Mouse (Mus musculus): ENCODE results near the gene Arhgef39. TPM values are rescaled to one million over a fixed set of nuclear protein-coding genes. Genes with fewer than 3 reads are reported as not detected.

Arhgef39 gene
- polyA plus RNA-seq, 1 experiment = 12.7 TPM

GRCm38 (mm10) chr4:43483535-43484091 lies 15.9 kb downstream of the Arhgef39 start, which contains the start of gene Sit1:
Gene Sit1, minus strand, starts transcription at chr4:43483734.
- H3K4me1 ChIP-seq (ENCODE audit: control insufficient read depth, insufficient read depth, insufficient read length) = peaks cover 27% of the 10 kb centered on the region; the same call in 1 of the 2 replicates
- 26% methylated on average over 12 of the region's 12 CpGs for WGBS
- no peaks in the 10 kb centered on the region for H3K27me3 ChIP-seq (ENCODE audit: control insufficient read depth, insufficient read depth, low read length)
- no peaks in the 10 kb centered on the region for H3K36me3 ChIP-seq (ENCODE audit: control insufficient read depth, insufficient read depth, low read length)
- DNase-seq (ENCODE audit: low read depth in 1 of 2, low spot score in 2 of 2) = peak in 1 of 2 experiments; percentile 40
- peak within 1 kb of the TSS; percentile 63 for H3K27ac ChIP-seq (ENCODE audit: insufficient read depth, low read length)
- peak within 1 kb of the TSS; percentile 52 for H3K4me3 ChIP-seq (ENCODE audit: extremely low read depth, insufficient read depth, insufficient read length)
- TF ChIP-seq POLR2A (IDR thresholded peaks at IDR 0.05; ENCODE audit: low read depth, low read length) (no peak), CTCF (IDR thresholded peaks at IDR 0.05; ENCODE audit: extremely low read depth, insufficient read depth, insufficient read length, insufficient replicate concordance) (no peak)

DNA sequence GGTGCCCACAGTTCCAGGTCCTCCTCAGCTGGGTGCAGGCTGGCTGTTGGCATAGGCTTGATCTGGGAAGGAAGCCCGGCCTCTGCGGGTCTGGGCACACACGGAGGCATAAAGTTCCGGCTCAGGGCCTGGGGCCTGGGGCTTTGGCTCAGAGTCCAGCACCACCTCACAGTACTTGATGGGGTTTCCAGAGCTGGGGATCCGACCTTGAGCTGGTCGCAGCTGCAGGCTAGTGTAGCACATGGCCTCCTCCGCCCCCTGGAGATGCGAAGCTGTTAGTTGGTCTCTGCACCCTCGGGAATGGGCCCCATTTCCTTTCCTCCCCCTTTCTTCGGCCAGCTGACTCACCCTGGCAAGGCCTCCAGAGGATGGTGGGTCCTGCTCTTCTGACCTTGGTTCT lies 16.9 kb downstream of the Arhgef39 start:
- no peak for DNase-seq (ENCODE audit: low read depth in 1 of 2, low spot score in 2 of 2)
- Histone ChIP-seq H3K27me3 (ENCODE audit: control insufficient read depth, insufficient read depth, low read length) (no peaks in the 10 kb centered on the region), H3K4me3 (ENCODE audit: extremely low read depth, insufficient read depth, insufficient read length) (peak overlapping the region; percentile 52), H3K4me1 (ENCODE audit: control insufficient read depth, insufficient read depth, insufficient read length) (peaks cover 29% of the 10 kb centered on the region; the same call in 1 of the 2 replicates), H3K36me3 (ENCODE audit: control insufficient read depth, insufficient read depth, low read length) (no peaks in the 10 kb centered on the region), H3K27ac (ENCODE audit: insufficient read depth, low read length) (peak overlapping the region; percentile 63)
- TF ChIP-seq POLR2A (IDR thresholded peaks at IDR 0.05; ENCODE audit: low read depth, low read length) (no peak), CTCF (IDR thresholded peaks at IDR 0.05; ENCODE audit: extremely low read depth, insufficient read depth, insufficient read length, insufficient replicate concordance) (no peak)
- WGBS = 22% methylated on average over 10 of the region's 10 CpGs

DNA sequence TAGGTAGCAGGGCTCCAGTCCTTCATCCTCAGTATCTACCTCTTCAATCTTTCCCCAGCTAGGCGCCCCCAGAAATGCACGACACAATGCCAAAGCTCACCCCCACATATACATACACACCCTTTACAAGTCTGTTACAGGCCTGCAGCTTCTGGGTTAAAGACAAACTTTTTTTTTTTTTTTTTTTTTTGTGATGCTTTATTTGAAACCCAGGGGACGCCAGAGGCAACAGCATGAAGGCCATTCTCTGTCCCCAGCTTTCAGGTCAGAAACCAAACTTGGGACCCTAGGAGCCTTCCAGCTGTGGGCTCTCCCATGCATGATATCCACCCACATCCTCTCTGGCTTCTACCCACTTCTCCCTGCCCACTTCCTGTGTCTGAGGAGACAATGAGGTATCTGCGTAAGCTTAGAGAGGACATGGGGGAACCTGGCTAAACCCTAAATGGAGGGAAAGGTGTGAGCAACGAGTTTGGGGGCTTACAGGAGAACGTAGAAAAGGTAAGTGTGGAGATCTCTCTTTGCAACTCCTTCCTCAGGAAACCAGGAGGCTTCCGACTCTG lies 17.5 kb downstream of the Arhgef39 start:
- TF ChIP-seq POLR2A (IDR thresholded peaks at IDR 0.05; ENCODE audit: low read depth, low read length) (no peak), CTCF (IDR thresholded peaks at IDR 0.05; ENCODE audit: extremely low read depth, insufficient read depth, insufficient read length, insufficient replicate concordance) (no peak)
- H3K27ac ChIP-seq (ENCODE audit: insufficient read depth, low read length) = peak overlapping the region; percentile 63
- 16% methylated on average over 7 of the region's 7 CpGs for WGBS
- H3K27me3 ChIP-seq (ENCODE audit: control insufficient read depth, insufficient read depth, low read length) = no peaks in the 10 kb centered on the region
- H3K4me1 ChIP-seq (ENCODE audit: control insufficient read depth, insufficient read depth, insufficient read length) = peaks cover 29% of the 10 kb centered on the region; the same call in 1 of the 2 replicates
- H3K4me3 ChIP-seq (ENCODE audit: extremely low read depth, insufficient read depth, insufficient read length) = peak overlapping the region; percentile 52
- no peaks in the 10 kb centered on the region for H3K36me3 ChIP-seq (ENCODE audit: control insufficient read depth, insufficient read depth, low read length)
- peak in 1 of 2 experiments; percentile 34 for DNase-seq (ENCODE audit: low read depth in 1 of 2, low spot score in 2 of 2)

- H3K36me3 ChIP-seq (ENCODE audit: control insufficient read depth, insufficient read depth, low read length) = no peaks in the 10 kb centered on the region
- 83% methylated on average over 5 of the region's 5 CpGs for WGBS
- no peak for DNase-seq (ENCODE audit: low read depth in 1 of 2, low spot score in 2 of 2)
- H3K27me3 ChIP-seq (ENCODE audit: control insufficient read depth, insufficient read depth, low read length) = no peaks in the 10 kb centered on the region
- no peak overlapping the region for H3K27ac ChIP-seq (ENCODE audit: insufficient read depth, low read length)
- TF ChIP-seq CTCF (IDR thresholded peaks at IDR 0.05; ENCODE audit: extremely low read depth, insufficient read depth, insufficient read length, insufficient replicate concordance) (no peak), POLR2A (IDR thresholded peaks at IDR 0.05; ENCODE audit: low read depth, low read length) (no peak)
- no peak overlapping the region for H3K4me3 ChIP-seq (ENCODE audit: extremely low read depth, insufficient read depth, insufficient read length)
- H3K4me1 ChIP-seq (ENCODE audit: control insufficient read depth, insufficient read depth, insufficient read length) = peaks cover 37% of the 10 kb centered on the region; the same call in 1 of the 2 replicates
Measured at GRCm38 (mm10) chr4:43480985-43481384, 18.5 kb downstream of the Arhgef39 start.

DNA sequence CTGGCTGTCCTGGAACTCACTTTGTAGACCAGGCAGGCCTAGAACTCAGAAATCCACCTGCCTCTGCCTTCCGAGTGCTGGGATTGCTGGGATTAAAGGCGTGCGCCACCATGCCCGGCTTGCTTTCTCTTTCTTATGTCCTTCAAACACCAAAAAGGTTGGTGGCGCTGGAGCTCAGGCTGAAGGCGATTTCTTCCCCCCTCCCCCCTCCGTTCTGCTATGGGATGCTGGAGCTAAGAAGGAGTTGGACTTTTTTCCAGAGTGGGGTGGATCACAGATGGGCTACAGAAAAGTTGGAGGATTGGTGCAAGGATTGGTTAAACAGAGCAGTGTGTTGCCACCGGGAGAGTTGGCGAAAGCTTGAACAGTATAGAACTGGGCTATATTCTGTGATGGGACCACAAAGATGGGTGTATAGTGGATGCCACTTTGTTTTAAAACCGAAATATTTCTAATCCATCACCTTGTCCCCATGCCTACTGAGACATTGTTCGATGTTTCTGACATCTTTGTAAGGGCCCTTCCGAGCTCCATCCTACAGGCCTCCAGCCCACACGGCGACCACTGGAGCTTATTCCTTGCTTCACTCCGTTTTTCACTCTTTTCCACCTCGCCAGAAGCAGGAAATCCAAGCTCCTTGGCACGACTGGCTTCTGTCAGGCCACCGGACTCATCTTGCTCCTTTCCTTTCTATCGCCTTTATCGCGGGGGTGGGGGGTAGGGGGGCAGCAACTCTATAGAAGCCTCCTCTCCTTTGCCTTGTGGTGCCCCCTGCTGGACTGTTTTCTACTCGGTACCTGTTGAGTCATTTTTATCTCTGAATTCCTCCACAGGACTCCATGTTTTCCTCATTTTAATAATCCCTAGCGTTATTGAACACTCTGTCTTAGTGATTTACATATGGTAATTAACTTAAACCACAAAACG lies 20.3 kb downstream of the Arhgef39 start:
- peak; percentile 63 to 87 for DNase-seq (ENCODE audit: low read depth in 1 of 2, low spot score in 2 of 2)
- peak overlapping the region; percentile 96 for H3K27ac ChIP-seq (ENCODE audit: insufficient read depth, low read length)
- H3K4me3 ChIP-seq (ENCODE audit: extremely low read depth, insufficient read depth, insufficient read length) = peak overlapping the region; percentile 28; the same call in 1 of the 2 replicates
- no peak for TF ChIP-seq POLR2A (IDR thresholded peaks at IDR 0.05; ENCODE audit: low read depth, low read length)
- TF ChIP-seq CTCF (IDR thresholded peaks at IDR 0.05; ENCODE audit: extremely low read depth, insufficient read depth, insufficient read length, insufficient replicate concordance) = peak; percentile 62; the same call in 1 of the 2 replicates
- no peaks in the 10 kb centered on the region for H3K27me3 ChIP-seq (ENCODE audit: control insufficient read depth, insufficient read depth, low read length)
- peaks cover 50% of the 10 kb centered on the region; the same call in 1 of the 2 replicates for H3K4me1 ChIP-seq (ENCODE audit: control insufficient read depth, insufficient read depth, insufficient read length)
- H3K36me3 ChIP-seq (ENCODE audit: control insufficient read depth, insufficient read depth, low read length) = no peaks in the 10 kb centered on the region
- 36% methylated on average over 24 of the region's 24 CpGs for WGBS

GRCm38 (mm10) chr4:43478534-43478858 lies 21.0 kb downstream of the Arhgef39 start:
- Histone ChIP-seq H3K36me3 (ENCODE audit: control insufficient read depth, insufficient read depth, low read length) (no peaks in the 10 kb centered on the region), H3K4me3 (ENCODE audit: extremely low read depth, insufficient read depth, insufficient read length) (peak overlapping the region; percentile 32), H3K27ac (ENCODE audit: insufficient read depth, low read length) (peak overlapping the region; percentile 96), H3K4me1 (ENCODE audit: control insufficient read depth, insufficient read depth, insufficient read length) (peaks cover 48% of the 10 kb centered on the region; the same call in 1 of the 2 replicates), H3K27me3 (ENCODE audit: control insufficient read depth, insufficient read depth, low read length) (no peaks in the 10 kb centered on the region)
- 6% methylated on average over 8 of the region's 8 CpGs for WGBS
- TF ChIP-seq POLR2A (IDR thresholded peaks at IDR 0.05; ENCODE audit: low read depth, low read length) (no peak), CTCF (IDR thresholded peaks at IDR 0.05; ENCODE audit: extremely low read depth, insufficient read depth, insufficient read length, insufficient replicate concordance) (no peak)
- DNase-seq (ENCODE audit: low read depth in 1 of 2, low spot score in 2 of 2) = no peak
